In genomic region chr1:93444405-93445110, GRCm38 (mm10) we compare ENCODE assay signal across 8 mouse cellular contexts. TPM values are rescaled to one million over a fixed set of nuclear protein-coding genes. Genes with fewer than 3 reads are reported as not detected.
DNase-seq lines count a peak whose midpoint lies in the region; ATAC-seq and TF ChIP-seq lines count a peak whose summit lies in the region.

No protein-coding gene starts in this region.

- peak; percentile 84 for ATAC-seq in heart, embryonic 12.5 days (ENCODE audit: insufficient number of reproducible peaks, low FRiP score)
- peak; percentile 90 for ATAC-seq in kidney, embryonic 16.5 days (ENCODE audit: low FRiP score, low TSS enrichment)
- peak; percentile 81 for ATAC-seq in liver, embryonic 13.5 days (ENCODE audit: low read depth)
- ATAC-seq in stomach, postnatal 0 days (ENCODE audit: low FRiP score, low TSS enrichment) = peak; percentile 88

- peaks cover 39% of the 10 kb centered on the region for H3K4me1 ChIP-seq in erythroblast, embryonic 14.5 days (ENCODE audit: control insufficient read depth)
- peaks cover 28% of the 10 kb centered on the region for H3K4me1 ChIP-seq in heart, embryonic 12.5 days (replicated peaks)
- H3K4me1 ChIP-seq in kidney, embryonic 16.5 days (ENCODE audit: insufficient read depth, low read length) = peaks cover 27% of the 10 kb centered on the region
- H3K4me1 ChIP-seq in liver, embryonic 13.5 days (replicated peaks) = peaks cover 45% of the 10 kb centered on the region
- H3K4me1 ChIP-seq in stomach, postnatal 0 days (replicated peaks; ENCODE audit: control insufficient read depth, insufficient read depth) = peaks cover 8% of the 10 kb centered on the region

- DNase-seq in CD4-positive helper T cell, adult 2 months (ENCODE audit: low read depth, low spot score) = peak; percentile 69
- DNase-seq in brain, embryonic 14.5 days (ENCODE audit: low read depth) = peak; percentile 67
- DNase-seq in liver, embryonic 13.5 days = peak; percentile 67
- DNase-seq in natural killer cell, adult 2 months (ENCODE audit: low spot score in 2 of 2) = peak; percentile 50 to 53
- peak; percentile 86 for DNase-seq in stomach, postnatal 0 days (ENCODE audit: low spot score)

- peak overlapping the region; percentile 74 for H3K4me2 ChIP-seq in heart, embryonic 12.5 days
- peak overlapping the region; percentile 74 for H3K4me2 ChIP-seq in kidney, embryonic 16.5 days (replicated peaks; ENCODE audit: low read depth, low read length)
- peak overlapping the region; percentile 90 for H3K4me2 ChIP-seq in liver, embryonic 13.5 days
- peak overlapping the region; percentile 65 for H3K4me2 ChIP-seq in stomach, postnatal 0 days (replicated peaks; ENCODE audit: low read depth)

- TF ChIP-seq CTCF in brain, embryonic 14.5 days (IDR thresholded peaks at IDR 0.05; ENCODE audit: borderline replicate concordance, extremely low read depth, insufficient read depth, insufficient read length) = no peak
- TF ChIP-seq CTCF in stomach, postnatal 0 days (IDR thresholded peaks at IDR 0.05; ENCODE audit: low read depth) = peak; percentile 27; the same call in 1 of the 2 replicates

- 6% methylated on average over 18 of the region's 18 CpGs for WGBS in heart, embryonic 12.5 days
- WGBS in kidney, embryonic 16.5 days = 3% methylated on average over 18 of the region's 18 CpGs
- WGBS in liver, embryonic 13.5 days (ENCODE audit: insufficient replicate concordance) = 5% methylated on average over 18 of the region's 18 CpGs
- 2% methylated on average over 18 of the region's 18 CpGs for WGBS in stomach, postnatal 0 days

- no peak for TF ChIP-seq POLR2A in brain, embryonic 14.5 days (IDR thresholded peaks at IDR 0.05; ENCODE audit: borderline replicate concordance, extremely low read depth, insufficient read depth, insufficient read length, poor library complexity, severe bottlenecking)

- H3K4me3 ChIP-seq in erythroblast, embryonic 14.5 days (replicated peaks) = peak overlapping the region; percentile 91
- peak overlapping the region; percentile 73 for H3K4me3 ChIP-seq in heart, embryonic 12.5 days
- H3K4me3 ChIP-seq in kidney, embryonic 16.5 days (ENCODE audit: low read length) = peak overlapping the region; percentile 97
- H3K4me3 ChIP-seq in liver, embryonic 13.5 days (replicated peaks) = peak overlapping the region; percentile 87
- peak overlapping the region; percentile 99 for H3K4me3 ChIP-seq in stomach, postnatal 0 days (ENCODE audit: low read depth, low read length)

- peak overlapping the region; percentile 96 for H3K27ac ChIP-seq in heart, embryonic 12.5 days (ENCODE audit: poor library complexity, severe bottlenecking)
- H3K27ac ChIP-seq in kidney, embryonic 16.5 days (ENCODE audit: low read length) = peak overlapping the region; percentile 97
- peak overlapping the region; percentile 89 for H3K27ac ChIP-seq in liver, embryonic 13.5 days
- peak overlapping the region; percentile 99 for H3K27ac ChIP-seq in stomach, postnatal 0 days (replicated peaks)

- peaks cover 39% of the 10 kb centered on the region for H3K36me3 ChIP-seq in erythroblast, embryonic 14.5 days (ENCODE audit: control insufficient read depth)
- peaks cover 23% of the 10 kb centered on the region for H3K36me3 ChIP-seq in heart, embryonic 12.5 days
- H3K36me3 ChIP-seq in kidney, embryonic 16.5 days (ENCODE audit: insufficient read depth, low read length) = peaks cover 23% of the 10 kb centered on the region
- H3K36me3 ChIP-seq in liver, embryonic 13.5 days = peaks cover 29% of the 10 kb centered on the region
- peaks cover 3% of the 10 kb centered on the region; the same call in 1 of the 2 replicates for H3K36me3 ChIP-seq in stomach, postnatal 0 days (ENCODE audit: control insufficient read depth, insufficient read depth, low read length)

- H3K27me3 ChIP-seq in erythroblast, embryonic 14.5 days (ENCODE audit: control insufficient read depth) = no peaks in the 10 kb centered on the region
- H3K27me3 ChIP-seq in heart, embryonic 12.5 days (replicated peaks) = no peaks in the 10 kb centered on the region
- no peaks in the 10 kb centered on the region for H3K27me3 ChIP-seq in kidney, embryonic 16.5 days (ENCODE audit: insufficient read depth, low read length)
- H3K27me3 ChIP-seq in liver, embryonic 13.5 days = no peaks in the 10 kb centered on the region
- no peaks in the 10 kb centered on the region for H3K27me3 ChIP-seq in stomach, postnatal 0 days (ENCODE audit: control insufficient read depth, insufficient read depth, low read length)

- TF ChIP-seq EP300 in stomach, postnatal 0 days (optimal IDR thresholded peaks at IDR 0.05) = no peak

- H3K9ac ChIP-seq in heart, embryonic 12.5 days = peak overlapping the region; percentile 88
- peak overlapping the region; percentile 94 for H3K9ac ChIP-seq in kidney, embryonic 16.5 days (replicated peaks; ENCODE audit: low read length)
- peak overlapping the region; percentile 91 for H3K9ac ChIP-seq in liver, embryonic 13.5 days
- peak overlapping the region; percentile 96 for H3K9ac ChIP-seq in stomach, postnatal 0 days (ENCODE audit: low read length)

- no peaks in the 10 kb centered on the region for H3K9me3 ChIP-seq in erythroblast, embryonic 14.5 days (ENCODE audit: control insufficient read depth, low read length)
- H3K9me3 ChIP-seq in heart, embryonic 12.5 days (replicated peaks) = no peaks in the 10 kb centered on the region
- H3K9me3 ChIP-seq in kidney, embryonic 16.5 days (ENCODE audit: low read length) = no peaks in the 10 kb centered on the region
- no peaks in the 10 kb centered on the region for H3K9me3 ChIP-seq in liver, embryonic 13.5 days (replicated peaks)
- H3K9me3 ChIP-seq in stomach, postnatal 0 days (ENCODE audit: control insufficient read depth, low read length) = no peaks in the 10 kb centered on the region

RNA-seq across cellular contexts. Expression of gene Hdlbp, which starts 34.1 kb away (rescaled TPM):
- polyA plus RNA-seq in brain, embryonic 14.5 days (2012; rRNA removed) = 70.3 and 90.6 TPM in 2 replicates
- polyA plus RNA-seq in erythroblast, embryonic 14.5 days (2012) = 2.8 and 2.9 TPM in 2 replicates
- polyA plus RNA-seq in heart, embryonic 12.5 days (2016; fragmentation: Nextera tagmentation; extraction: Ambion mirVana) = 166 and 168 TPM in 2 replicates
- 140 and 151 TPM in 2 replicates for polyA plus RNA-seq in kidney, embryonic 16.5 days (2015; fragmentation: Nextera tagmentation; extraction: Ambion mirVana)
- polyA plus RNA-seq in liver, embryonic 13.5 days (2015; fragmentation: Nextera tagmentation; extraction: Ambion mirVana) = 89.5 and 95.9 TPM in 2 replicates
- polyA plus RNA-seq in stomach, postnatal 0 days (2015; fragmentation: Nextera tagmentation; extraction: Ambion mirVana) = 106 and 155 TPM in 2 replicates

Comparison
In these comparisons a context has a peak if more than half of its experiments do, and no peak if none do; other contexts are left out.
1. Peak in every context shown above with its lines: DNase-seq, ATAC-seq, H3K4me3 ChIP-seq and H3K27ac ChIP-seq.
2. RNA of gene Hdlbp, which starts 34.1 kb away (polyA plus RNA-seq): 166 to 168 TPM in heart, embryonic 12.5 days, 106 to 155 TPM in stomach, postnatal 0 days, 140 to 151 TPM in kidney, embryonic 16.5 days, 70.3 to 90.6 TPM in brain, embryonic 14.5 days and 89.5 to 95.9 TPM in liver, embryonic 13.5 days; 2.8 to 2.9 TPM in erythroblast, embryonic 14.5 days; every median in the first group is over 10 times any median in the second.